Mouse (Mus musculus) layer of hippocampus, adult 6 months (tissue): ENCODE data around the gene Gm17079. TPM values are rescaled to one million over a fixed set of nuclear protein-coding genes. Genes with fewer than 3 reads are reported as not detected.

Experiments
- long read RNA-seq, 2 experiments: library from polyadenylated mRNA; unstranded; transcript quantifications; one replicate each; pipeline ENCODE4 v2.0.0; 2019 to 2020
- polyA plus RNA-seq: library from polyadenylated mRNA; unstranded; fragments of <200 nt; fragmentation: Nextera tagmentation; gene quantifications from 2 replicates; pipeline ENCODE4 v1.2.3, GENCODE M21; 2021

Gm17079 gene
- polyA plus RNA-seq = not detected in 2 replicates
- long read RNA-seq, experiment 1 = 0 reads
- long read RNA-seq, experiment 2 = 0 reads

GRCm38 (mm10) chr14:51695368-51695767 is at the start of gene Gm17079:
Gene Gm17079 (minus strand): TSS chr14:51695468.

GRCm38 (mm10) chr14:51717083-51717482 is 21.8 kb upstream of the Gm17079 start, which contains the start of gene Gm5800:
Gene Gm5800 (minus strand): TSS chr14:51717183.

Other genes with a start within 250 kb of the Gm17079 start
- gene Vmn2r89, start 243.6 kb downstream of the Gm17079 start, polyA plus RNA-seq = not detected in 2 replicates
- not detected in 2 replicates for gene Gm5622, start 142.7 kb downstream of the Gm17079 start, polyA plus RNA-seq
- not detected in 2 replicates for gene Gm17175, start 121.4 kb downstream of the Gm17079 start, polyA plus RNA-seq
- not detected in 2 replicates for gene Gm17174, start 103.3 kb downstream of the Gm17079 start, polyA plus RNA-seq
- gene Gm17078, start 84.2 kb downstream of the Gm17079 start, polyA plus RNA-seq = not detected in 2 replicates
- gene Gm4181, start 59.8 kb downstream of the Gm17079 start, polyA plus RNA-seq = not detected in 2 replicates
- gene Gm5800, start 21.7 kb upstream of the Gm17079 start, polyA plus RNA-seq = not detected in 2 replicates
- not detected in 2 replicates for gene Ang4, start 78.1 kb upstream of the Gm17079 start, polyA plus RNA-seq
- gene AY358078, start 104.6 kb upstream of the Gm17079 start, polyA plus RNA-seq = not detected in 2 replicates
- not detected in 2 replicates for gene Ear6, start 158.2 kb upstream of the Gm17079 start, polyA plus RNA-seq
- gene Mettl17, start 189.4 kb upstream of the Gm17079 start, polyA plus RNA-seq = 16.4 and 19.8 TPM in 2 replicates
- 0.14 and 0.15 TPM in 2 replicates for gene Slc39a2, start 197.4 kb upstream of the Gm17079 start, polyA plus RNA-seq
- 854 and 926 TPM in 2 replicates for gene Ndrg2, start 218.7 kb upstream of the Gm17079 start, polyA plus RNA-seq
- not detected in 2 replicates for gene Tppp2, start 223.0 kb upstream of the Gm17079 start, polyA plus RNA-seq
- 0.10 TPM in 2 replicates for gene Rnase13, start 227.3 kb upstream of the Gm17079 start, polyA plus RNA-seq